Mouse (Mus musculus) C2C12 (cell line): Measurements from ENCODE around the gene Tmem178.

ENCODE experiments used
- CEBPB ChIP-seq: IDR thresholded peaks from one replicate; pipeline ENCODE4 v1.6.1; 2011; ENCODE audit warnings: low read depth, mild to moderate bottlenecking, control low read depth, moderate library complexity
- CTCF ChIP-seq: IDR thresholded peaks from one replicate; pipeline ENCODE4 v1.5.1; 2011; ENCODE audit not compliant: control insufficient read depth, insufficient read depth, insufficient read length
- MAX ChIP-seq: IDR thresholded peaks from one replicate; pipeline ENCODE4 v1.6.1; 2011; ENCODE audit warnings: mild to moderate bottlenecking, control low read depth
- MYOG ChIP-seq: IDR thresholded peaks from one replicate; pipeline ENCODE4 v1.6.1; 2011; ENCODE audit not compliant: control insufficient read depth, insufficient read length; ENCODE audit errors: extremely low read depth
- USF1 ChIP-seq: IDR thresholded peaks from one replicate; pipeline ENCODE4 v1.6.1; 2011; ENCODE audit warnings: low read depth, mild to moderate bottlenecking, control low read depth, moderate library complexity

- TF ChIP-seq CTCF (no peak), MAX (no peak), USF1 (no peak), CEBPB (no peak), MYOG (no peak)
Observed at GRCm38 (mm10) chr17:80955415-80955814, 11.0 kb downstream of the Tmem178 start.
